Mouse (Mus musculus) bone marrow, adult 2 months (tissue): ENCODE measurements around the gene Pef1. TPM values are rescaled to one million over a fixed set of nuclear protein-coding genes. Genes with fewer than 3 reads are reported as not detected.

Experiments used
- H3K27ac ChIP-seq: fragments of 200-500 bp; 2 replicates; pipeline ENCODE4 v1.5.1; 2012; ENCODE audit warnings: low read depth, mild to moderate bottlenecking, control low read depth, inconsistent platforms, low read length; ENCODE audit not compliant: control insufficient read depth, poor library complexity, insufficient read depth
- H3K4me1 ChIP-seq: fragments of 200-500 bp; 2 replicates; pipeline ENCODE4 v1.6.1; 2011; ENCODE audit warnings: low read length; ENCODE audit not compliant: control insufficient read depth, insufficient read depth
- H3K4me3 ChIP-seq: fragments of 200-500 bp; replicated peaks from 2 replicates; pipeline ENCODE3; 2011; ENCODE audit warnings: mild to moderate bottlenecking, low read depth, low read length, control low read depth; ENCODE audit not compliant: control insufficient read depth
- CTCF ChIP-seq: fragments of 200-500 bp; IDR thresholded peaks from 2 replicates; pipeline ENCODE4 v1.5.1; 2011; ENCODE audit warnings: low read length, control low read depth; ENCODE audit not compliant: control insufficient read depth, insufficient read depth
- POLR2A ChIP-seq: fragments of 200-500 bp; IDR thresholded peaks from 2 replicates; pipeline ENCODE4 v1.6.1; 2011; ENCODE audit warnings: low read depth, mild to moderate bottlenecking, control low read depth, low read length, borderline replicate concordance; ENCODE audit not compliant: control insufficient read depth
- WGBS: fragments of 180-500 bp; shearing (Covaris S2); methylation state at CpG from one replicate; pipeline ENCODE4 v1.1.7; 2018; 5-methylcytosine and 5-hydroxymethylcytosine counted together
- polyA plus RNA-seq: library from polyadenylated mRNA; stranded (reverse); fragments of >200 nt; gene quantifications from 2 replicates; pipeline ENCODE4 v1.2.4, GENCODE M21; 2011; ENCODE audit warnings: low replicate concordance; ENCODE audit not compliant: missing spikeins, insufficient read depth, insufficient read length

Pef1 gene
- polyA plus RNA-seq, 1 experiment = 32.6 TPM

GRCm38 (mm10) chr4:130168280-130169183, 66.2 kb downstream of the Pef1 start:
- WGBS = 26% methylated on average over 16 of the region's 16 CpGs
- TF ChIP-seq CTCF (no peak), POLR2A (no peak)
- peaks cover 2% of the 10 kb centered on the region; the same call in 1 of the 2 replicates for H3K4me1 ChIP-seq
- no peak overlapping the region for H3K4me3 ChIP-seq
- no peak overlapping the region; the same call in 1 of the 2 replicates for H3K27ac ChIP-seq

- 81% methylated on average over 16 of the region's 16 CpGs for WGBS
- Histone ChIP-seq H3K4me3 (no peak overlapping the region), H3K27ac (no peak overlapping the region), H3K4me1 (peaks cover 2% of the 10 kb centered on the region; the same call in 1 of the 2 replicates)
- TF ChIP-seq CTCF = no peak
- TF ChIP-seq POLR2A = no peak
These were observed 67.1 kb downstream of the Pef1 start for GRCm38 (mm10) chr4:130169411-130169971.

GRCm38 (mm10) chr4:130170362-130170761, 68.0 kb downstream of the Pef1 start:
- Histone ChIP-seq H3K4me1 (peaks cover 2% of the 10 kb centered on the region; the same call in 1 of the 2 replicates), H3K4me3 (no peak overlapping the region), H3K27ac (no peak overlapping the region)
- 90% methylated on average over 4 of the region's 4 CpGs for WGBS
- TF ChIP-seq POLR2A = no peak
- no peak for TF ChIP-seq CTCF

- Histone ChIP-seq H3K4me1 (peaks cover 3% of the 10 kb centered on the region; the same call in 1 of the 2 replicates), H3K4me3 (peak overlapping the region; percentile 27), H3K27ac (no peak overlapping the region)
- TF ChIP-seq POLR2A (no peak), CTCF (no peak)
- WGBS = 77% methylated on average over 11 of the region's 11 CpGs
These were observed 69.8 kb downstream of the Pef1 start for GRCm38 (mm10) chr4:130171951-130172765.

- 69% methylated on average over 11 of the region's 11 CpGs for WGBS
- Histone ChIP-seq H3K4me1 (peaks cover 3% of the 10 kb centered on the region; the same call in 1 of the 2 replicates), H3K27ac (peak overlapping the region; percentile 76), H3K4me3 (peak overlapping the region; percentile 95)
- TF ChIP-seq POLR2A (no peak), CTCF (no peak)
These were observed 70.9 kb downstream of the Pef1 start for GRCm38 (mm10) chr4:130173060-130173822.

GRCm38 (mm10) chr4:130173911-130174311, 71.6 kb downstream of the Pef1 start:
- peak overlapping the region; percentile 76 for H3K27ac ChIP-seq
- H3K4me3 ChIP-seq = peak overlapping the region; percentile 95
- no peak for TF ChIP-seq POLR2A
- TF ChIP-seq CTCF = no peak
- 58% methylated on average over 19 of the region's 19 CpGs for WGBS
- H3K4me1 ChIP-seq = peaks cover 2% of the 10 kb centered on the region; the same call in 1 of the 2 replicates

GRCm38 (mm10) chr4:130174335-130175031, 72.1 kb downstream of the Pef1 start:
- Histone ChIP-seq H3K27ac (peak overlapping the region; percentile 76), H3K4me1 (peaks cover 2% of the 10 kb centered on the region; the same call in 1 of the 2 replicates), H3K4me3 (peak overlapping the region; percentile 95)
- 9% methylated on average over 25 of the region's 25 CpGs for WGBS
- TF ChIP-seq POLR2A (peak; percentile 80; the same call in 1 of the 2 replicates), CTCF (no peak)
